In genomic region chr2:167941745-167942176, GRCm38 (mm10) we compare ENCODE assay signal across 8 mouse cellular contexts. TPM values are rescaled to one million over a fixed set of nuclear protein-coding genes. Genes with fewer than 3 reads are reported as not detected.
A peak's percentile ranks its signal among the peaks of the same experiment; 100 is the strongest.
DNase-seq lines count a peak whose midpoint lies in the region; ATAC-seq and TF ChIP-seq lines count a peak whose summit lies in the region.

No protein-coding gene starts in this region.

- H3K36me3 ChIP-seq in heart, embryonic 14.5 days (ENCODE audit: control insufficient read depth, insufficient read depth, low read length) = no peaks in the 10 kb centered on the region
- H3K36me3 ChIP-seq in hindbrain, embryonic 11.5 days (ENCODE audit: control insufficient read depth, insufficient read depth, low read length) = no peaks in the 10 kb centered on the region
- no peaks in the 10 kb centered on the region for H3K36me3 ChIP-seq in myocyte (ENCODE audit: control insufficient read depth, insufficient read depth)

- no peak for TF ChIP-seq POLR2A in myocyte (IDR thresholded peaks at IDR 0.05; ENCODE audit: insufficient read length, low read depth)

- no peak for DNase-seq in heart, postnatal 14 days
- DNase-seq in brain, adult 2 months (ENCODE audit: low read depth, low spot score) = peak; percentile 58
- no peak for DNase-seq in hindbrain, embryonic 11.5 days (ENCODE audit: low spot score)
- no peak for DNase-seq in urinary bladder, adult 2 months (ENCODE audit: low spot score)
- DNase-seq in gastrocnemius, postnatal 4 days (ENCODE audit: low spot score in 2 of 2) = no peak
- DNase-seq in kidney, adult 9 months = no peak

- H3K79me2 ChIP-seq in myocyte (ENCODE audit: control insufficient read depth, insufficient read depth) = peaks cover 88% of the 10 kb centered on the region

- H3ac ChIP-seq in myocyte (ENCODE audit: control insufficient read depth, insufficient read length) = no peak overlapping the region

- ATAC-seq in heart, embryonic 14.5 days (ENCODE audit: insufficient number of reproducible peaks, insufficient read depth, low FRiP score, low read depth) = no peak
- ATAC-seq in hindbrain, embryonic 11.5 days (ENCODE audit: low FRiP score) = no peak

- no peaks in the 10 kb centered on the region for H3K27me3 ChIP-seq in heart, embryonic 14.5 days (ENCODE audit: control insufficient read depth, insufficient read depth, low read length)
- no peaks in the 10 kb centered on the region for H3K27me3 ChIP-seq in hindbrain, embryonic 11.5 days (ENCODE audit: control insufficient read depth, insufficient read depth, low read length)
- H3K27me3 ChIP-seq in myocyte (ENCODE audit: control insufficient read depth, insufficient read depth, insufficient read length) = no peaks in the 10 kb centered on the region

- H3K4me1 ChIP-seq in heart, embryonic 14.5 days (ENCODE audit: control insufficient read depth in 2 of 2, insufficient read depth in 2 of 2, low read length in 2 of 2) = peaks cover 47 to 67% of the 10 kb centered on the region in 2 experiments
- peaks cover 6% of the 10 kb centered on the region for H3K4me1 ChIP-seq in hindbrain, embryonic 11.5 days (replicated peaks; ENCODE audit: control insufficient read depth, insufficient read depth, low read length)

- H3K9ac ChIP-seq in heart, embryonic 14.5 days (ENCODE audit: low read length) = peak overlapping the region; percentile 58; the same call in 1 of the 2 replicates
- H3K9ac ChIP-seq in hindbrain, embryonic 11.5 days (ENCODE audit: low read depth, low read length) = peak overlapping the region; percentile 27; the same call in 1 of the 2 replicates

- H3K4me3 ChIP-seq in heart, embryonic 14.5 days (ENCODE audit: control insufficient read depth in 1 of 2, insufficient read depth in 1 of 2, low read depth in 1 of 2, low read length in 2 of 2) = no peak overlapping the region
- no peak overlapping the region for H3K4me3 ChIP-seq in hindbrain, embryonic 11.5 days (ENCODE audit: low read depth, low read length)
- H3K4me3 ChIP-seq in myocyte = peak overlapping the region; percentile 7

- intact Hi-C loops in heart, postnatal 14 days (cut with DNase I) = no loop called here

- peak overlapping the region; percentile 45 for H3K4me2 ChIP-seq in heart, embryonic 14.5 days (ENCODE audit: low read length)
- H3K4me2 ChIP-seq in hindbrain, embryonic 11.5 days (replicated peaks; ENCODE audit: low read depth, low read length) = no peak overlapping the region
- H3K4me2 ChIP-seq in myocyte (ENCODE audit: low read depth) = peak overlapping the region; percentile 92

- WGBS in heart, embryonic 14.5 days = 47% methylated on average over 6 of the region's 6 CpGs
- 52% methylated on average over 6 of the region's 6 CpGs for WGBS in hindbrain, embryonic 11.5 days

- peak overlapping the region; percentile 78 to 88 for H3K27ac ChIP-seq in heart, embryonic 14.5 days (replicated peaks in 1 of 2; ENCODE audit: control insufficient read depth in 1 of 2, insufficient read depth in 1 of 2, low read depth in 2 of 2, low read length in 2 of 2)
- peak overlapping the region; percentile 56 for H3K27ac ChIP-seq in hindbrain, embryonic 11.5 days (ENCODE audit: low read depth, low read length)

- no peaks in the 10 kb centered on the region for H3K9me3 ChIP-seq in heart, embryonic 14.5 days (ENCODE audit: control insufficient read depth, low read length)
- no peaks in the 10 kb centered on the region for H3K9me3 ChIP-seq in hindbrain, embryonic 11.5 days (ENCODE audit: control insufficient read depth, low read length)

TF ChIP-seq in myocyte, 11 proteins besides CTCF, POLR2A, EP300 and RAD21:
- TF ChIP-seq TCF3 (IDR thresholded peaks at IDR 0.05; ENCODE audit: insufficient read length, low read depth) (no peak), MYOD1 (IDR thresholded peaks at IDR 0.05; ENCODE audit: control insufficient read depth in 1 of 3, insufficient read length in 2 of 3, low read depth in 2 of 3) (peak in 1 of 3 experiments; percentile 5)

RNA-seq across cellular contexts. Expression of gene Ptpn1, which starts 9.9 kb away (rescaled TPM):
- 40.7 and 41.5 TPM in 2 replicates for polyA plus RNA-seq in heart, embryonic 14.5 days (2014; fragmentation: Nextera tagmentation; extraction: Ambion mirVana)
- total RNA-seq in heart, postnatal 14 days (2021) = 10 to 100 TPM; 24.0 to 27.8 TPM
- 81.9 and 90.3 TPM in 2 replicates for polyA plus RNA-seq in hindbrain, embryonic 11.5 days (2014; fragmentation: Nextera tagmentation; extraction: Ambion mirVana)
- 45.0 TPM for polyA plus RNA-seq in myocyte (2012; fragmentation: generic; extraction: Trizol)
- 34.5 and 35.1 TPM in 2 replicates for polyA plus RNA-seq in urinary bladder, adult 2 months (2012; rRNA removed)
- 10 to 100 TPM; 28.5 to 31.3 TPM for total RNA-seq in gastrocnemius, postnatal 4 days (2021)
